Mouse (Mus musculus): Measurements from ENCODE around the gene Gm35549. TPM values are rescaled to one million over a fixed set of nuclear protein-coding genes. Genes with fewer than 3 reads are reported as not detected.

Gm35549 gene
- not detected for polyA plus RNA-seq (2014; fragmentation: Illumina TruSeq; extraction: RNeasy Lipid Tissue Mini Kit (QIAGEN cat#74804); ENCODE audit: low read depth, low replicate concordance)

DNA sequence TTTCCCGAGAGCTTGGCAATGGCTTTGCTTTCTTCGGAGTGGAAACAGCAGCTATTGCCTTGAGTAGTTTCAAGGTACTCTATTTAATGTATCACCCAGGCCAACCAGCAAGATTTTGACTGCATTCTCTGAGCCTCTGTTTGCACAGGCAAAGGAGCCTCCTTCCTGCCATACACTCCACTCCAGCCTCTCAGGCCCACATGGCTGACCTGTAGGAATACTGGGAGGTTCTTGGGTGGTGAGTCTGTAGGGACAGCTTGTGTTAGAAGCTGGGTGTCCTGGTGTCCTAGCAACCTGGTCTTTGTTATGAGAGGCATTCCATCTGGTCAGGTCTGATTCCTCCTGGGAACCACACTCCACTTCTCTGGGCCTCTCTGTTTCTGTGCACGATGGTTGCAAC lies at the start of gene Gm35549:
Gm35549 (minus strand) TSS at position 276 of the 400 bp plus-strand sequence.

DNA sequence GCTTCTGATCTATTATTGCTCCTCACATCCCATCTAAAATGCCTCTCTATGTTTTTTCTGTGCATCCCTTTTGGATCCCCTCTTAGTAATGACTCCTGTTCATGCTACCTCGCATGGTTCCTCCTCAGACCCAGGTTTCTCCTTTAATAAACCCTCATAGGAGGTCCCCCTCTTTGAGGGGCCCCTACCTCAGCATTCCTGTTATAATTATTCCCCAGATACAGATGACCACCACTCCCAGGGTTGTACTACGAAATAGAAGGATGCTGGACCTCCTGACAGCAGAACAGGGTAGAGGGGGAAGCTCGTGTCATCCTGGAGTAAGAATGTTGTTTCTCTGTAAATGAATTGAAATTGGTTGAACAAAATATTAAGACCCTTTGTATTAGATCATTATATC lies 41.5 kb upstream of the Gm35549 start, which contains the start of gene Zkscan7:
Zkscan7 (plus strand) TSS at position 301 of the 400 bp plus-strand sequence.

DNA sequence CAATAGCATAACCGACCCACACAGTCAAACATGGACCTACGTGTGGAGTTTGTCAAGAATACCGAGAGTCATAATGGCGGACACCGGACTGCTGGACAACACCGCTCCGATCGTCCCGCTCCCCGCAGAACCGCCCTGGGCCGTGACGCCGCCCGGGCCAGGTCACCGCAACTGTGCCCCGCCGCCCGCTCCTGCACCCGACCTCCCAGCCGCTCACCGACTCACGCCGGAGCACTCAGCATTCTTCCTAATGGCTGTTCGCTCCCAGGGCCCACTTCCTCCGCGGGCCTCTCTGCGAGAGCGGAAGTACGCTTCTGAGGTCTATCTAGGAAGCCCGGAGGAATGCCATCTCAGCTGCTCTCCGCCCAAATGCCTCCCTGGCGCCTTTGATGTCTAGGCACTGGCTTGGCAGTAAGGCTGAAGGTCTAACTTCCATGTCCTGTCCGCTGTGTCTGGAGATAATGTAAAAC lies 21.9 kb upstream of the Gm35549 start, which contains the start of gene Zfp445:
Zfp445 (minus strand) TSS at position 310 of the 470 bp plus-strand sequence.

DNA sequence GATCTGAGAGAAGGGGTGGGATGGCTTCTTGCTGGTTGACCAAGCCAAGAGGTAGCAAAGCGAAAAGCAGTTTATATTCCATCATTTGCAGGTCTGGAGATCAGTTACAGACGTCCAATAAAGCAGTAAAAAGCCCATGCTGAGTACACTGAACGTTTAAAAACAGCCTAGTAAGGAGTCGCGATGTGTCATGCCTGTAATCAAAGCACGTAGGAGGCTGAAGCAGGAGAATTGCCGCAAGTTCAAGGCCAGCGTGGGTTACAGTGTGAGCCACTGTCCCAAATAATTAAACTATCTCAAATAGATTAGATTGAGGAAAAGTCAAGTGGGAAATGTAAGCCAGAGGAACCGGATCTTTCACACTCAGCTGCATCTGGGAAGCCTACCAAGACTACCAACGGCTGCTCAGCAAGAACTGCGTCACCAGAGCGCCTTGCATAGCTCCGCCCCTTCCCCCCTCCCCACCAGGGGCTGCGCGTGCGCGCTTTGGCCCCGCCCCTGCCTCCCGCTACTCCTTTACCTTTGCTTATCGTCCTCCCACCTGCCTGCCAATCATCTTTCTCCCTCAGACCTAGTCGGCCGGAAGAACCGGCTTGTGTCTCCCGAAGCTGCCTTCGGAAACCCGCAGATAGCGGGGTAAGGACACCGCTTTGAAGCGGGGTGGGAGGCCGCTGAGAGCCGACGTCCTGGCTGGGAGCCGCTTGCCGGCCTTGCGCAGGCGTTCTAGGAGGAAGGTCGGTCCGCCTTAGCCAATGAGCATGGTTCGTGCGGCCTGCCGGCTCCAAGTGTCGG lies 38.6 kb downstream of the Gm35549 start, which contains the start of gene Tcaim:
Tcaim (plus strand) TSS at position 487 of the 792 bp plus-strand sequence.

Other genes starting within 250 kb of the Gm35549 start
- gene Topaz1, start 96.7 kb downstream of the Gm35549 start, polyA plus RNA-seq (2014; fragmentation: Illumina TruSeq; extraction: RNeasy Lipid Tissue Mini Kit (QIAGEN cat#74804); ENCODE audit: low read depth, low replicate concordance) = 0.08 TPM
- gene Tcaim, start 38.5 kb downstream of the Gm35549 start, polyA plus RNA-seq (2014; fragmentation: Illumina TruSeq; extraction: RNeasy Lipid Tissue Mini Kit (QIAGEN cat#74804); ENCODE audit: low read depth, low replicate concordance) = 58.7 TPM
- 88.0 TPM for gene Zfp445, start 22.0 kb upstream of the Gm35549 start, polyA plus RNA-seq (2014; fragmentation: Illumina TruSeq; extraction: RNeasy Lipid Tissue Mini Kit (QIAGEN cat#74804); ENCODE audit: low read depth, low replicate concordance)
- gene Zkscan7, start 41.6 kb upstream of the Gm35549 start, polyA plus RNA-seq (2014; fragmentation: Illumina TruSeq; extraction: RNeasy Lipid Tissue Mini Kit (QIAGEN cat#74804); ENCODE audit: low read depth, low replicate concordance) = 25.3 TPM
- 6.5 TPM for gene Zfp105, start 79.0 kb upstream of the Gm35549 start, polyA plus RNA-seq (2014; fragmentation: Illumina TruSeq; extraction: RNeasy Lipid Tissue Mini Kit (QIAGEN cat#74804); ENCODE audit: low read depth, low replicate concordance)
- 68.7 TPM for gene 1110059G10Rik, start 107.0 kb upstream of the Gm35549 start, polyA plus RNA-seq (2014; fragmentation: Illumina TruSeq; extraction: RNeasy Lipid Tissue Mini Kit (QIAGEN cat#74804); ENCODE audit: low read depth, low replicate concordance)
- gene Kif15, start 107.0 kb upstream of the Gm35549 start, polyA plus RNA-seq (2014; fragmentation: Illumina TruSeq; extraction: RNeasy Lipid Tissue Mini Kit (QIAGEN cat#74804); ENCODE audit: low read depth, low replicate concordance) = 0.32 TPM
- 12.4 TPM for gene Tmem42, start 177.3 kb upstream of the Gm35549 start, polyA plus RNA-seq (2014; fragmentation: Illumina TruSeq; extraction: RNeasy Lipid Tissue Mini Kit (QIAGEN cat#74804); ENCODE audit: low read depth, low replicate concordance)
- not detected for gene Tgm4, start 190.7 kb upstream of the Gm35549 start, polyA plus RNA-seq (2014; fragmentation: Illumina TruSeq; extraction: RNeasy Lipid Tissue Mini Kit (QIAGEN cat#74804); ENCODE audit: low read depth, low replicate concordance)

All from kidney, adult 10 weeks (tissue).